Mouse (Mus musculus) forelimb bud, embryonic 11.5 days (tissue): ENCODE measurements around the gene Nrm.

ENCODE experiments used
- DNase-seq: peaks from one replicate; pipeline ENCODE4 v3.0.0-alpha.2; 2012; ENCODE audit warnings: low read depth, low spot score

The Nrm gene

GRCm38 (mm10) chr17:35903992-35904355 lies 42.9 kb downstream of the Nrm start:
- DNase-seq: no peak

GRCm38 (mm10) chr17:35905587-35905986 lies 44.5 kb downstream of the Nrm start:
- no peak for DNase-seq

DNA sequence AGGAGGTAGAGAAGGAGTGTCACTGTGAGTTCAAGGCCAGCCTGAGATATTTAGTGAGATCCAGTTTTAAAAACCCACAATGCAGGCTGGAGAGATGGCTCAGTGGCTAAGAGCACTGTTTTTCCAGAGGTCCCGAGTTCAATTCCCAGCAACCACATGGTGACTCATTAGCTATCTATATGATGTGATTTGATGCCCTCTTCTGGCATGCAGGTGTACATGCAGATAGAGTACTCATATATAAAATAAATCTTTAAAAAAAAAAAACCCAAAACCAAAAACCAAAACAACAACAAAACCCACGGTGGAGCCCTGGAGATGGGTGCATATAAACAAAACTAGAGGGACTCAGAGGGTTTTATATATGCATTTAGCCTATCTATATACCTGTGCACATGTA lies 46.5 kb downstream of the Nrm start:
- no peak for DNase-seq

DNA sequence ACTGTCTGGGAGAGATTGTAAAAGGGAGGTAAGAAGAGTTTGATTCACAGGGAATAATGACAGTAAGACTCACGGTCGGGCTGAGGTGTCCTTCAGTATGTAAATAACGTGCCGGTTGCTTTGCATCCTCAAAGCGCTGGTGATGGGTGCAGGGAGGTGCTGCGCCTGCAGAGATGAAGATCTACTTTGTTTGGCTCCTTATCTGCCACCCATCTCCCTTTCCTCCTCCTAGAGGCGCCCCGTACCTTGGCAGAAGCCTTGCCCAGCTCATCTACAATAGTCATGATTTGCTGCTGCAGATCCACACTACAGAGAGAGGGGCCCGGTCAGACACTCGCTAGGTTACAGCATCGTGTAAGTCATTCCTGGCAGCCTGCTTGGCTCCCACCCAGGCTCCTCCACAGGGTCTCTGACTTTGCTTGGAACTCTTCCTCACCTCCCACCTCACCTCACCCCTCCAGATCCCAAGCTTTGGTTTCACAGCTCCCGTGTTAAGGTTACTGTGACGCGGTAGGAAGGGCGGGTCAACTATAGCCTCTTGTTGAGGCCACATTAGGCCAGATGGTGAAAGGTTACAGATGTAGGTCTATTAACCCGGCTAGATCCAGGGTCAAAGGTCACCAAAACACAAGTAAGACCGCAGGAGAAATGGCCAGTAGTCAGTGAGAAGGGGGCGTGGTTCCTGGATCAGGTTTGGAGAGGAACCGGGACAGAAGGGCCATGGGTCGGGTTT lies 48.2 kb downstream of the Nrm start:
- no peak for DNase-seq

- peak; percentile 91 for DNase-seq
Measured at GRCm38 (mm10) chr17:35909919-35910369, 48.8 kb downstream of the Nrm start, which contains the start of gene Atat1. Gene Atat1 (minus strand): TSS chr17:35910075.

GRCm38 (mm10) chr17:35914975-35915374 lies 53.9 kb downstream of the Nrm start:
- DNase-seq: no peak
